Mouse (Mus musculus) G1E (cell line): ENCODE results near the gene Glp1r.

Experiments used
- CTCF ChIP-seq: IDR thresholded peaks from 2 replicates; pipeline ENCODE4 v1.5.1; 2012; ENCODE audit warnings: low read depth, low read length, inconsistent platforms, mixed read lengths
- GATA1 ChIP-seq: IDR thresholded peaks from 2 replicates; pipeline ENCODE4 v1.6.1; 2012; ENCODE audit warnings: borderline replicate concordance, low read length, inconsistent platforms, mixed read lengths
- GATA2 ChIP-seq: IDR thresholded peaks from 2 replicates; pipeline ENCODE4 v1.6.1; 2012; ENCODE audit warnings: low read depth, low read length, inconsistent platforms, borderline replicate concordance

GRCm38 (mm10) chr17:30961936-30962592 is 60.4 kb downstream of the Glp1r start:
- TF ChIP-seq CTCF: no peak
- no peak for TF ChIP-seq GATA2
- TF ChIP-seq GATA1: no peak
